ENCODE assay signal across 26 mouse cellular contexts in the genomic region with DNA sequence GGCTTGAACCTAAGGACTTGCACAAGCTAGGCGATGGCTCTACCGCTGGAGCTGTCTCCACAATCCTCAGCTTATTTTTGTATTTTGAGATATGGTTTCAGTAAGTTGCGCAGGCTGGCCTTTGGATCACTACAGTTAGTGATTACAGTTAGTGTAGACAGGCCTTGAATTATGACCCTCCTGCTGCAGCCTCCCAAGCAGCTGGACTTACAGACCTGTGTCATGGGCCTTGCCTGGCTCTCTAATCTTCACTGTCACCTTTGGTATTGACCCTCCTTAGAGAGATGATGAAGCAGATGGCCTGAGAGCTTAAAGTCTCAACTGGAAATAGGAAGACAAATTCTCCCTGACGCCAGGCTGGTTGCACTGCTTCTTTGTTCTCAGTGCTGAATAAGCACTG. TPM values are rescaled to one million over a fixed set of nuclear protein-coding genes. Genes with fewer than 3 reads are reported as not detected.
DNase-seq lines count a peak whose midpoint lies in the region; TF ChIP-seq lines count a peak whose summit lies in the region.
"Had no signal": no experiment of that assay in that cellular context is flagged by ENCODE, and none has a peak within 500 bp of the region (broad histone marks: within the 10 kb centered on the region; RNA-seq: fewer than 3 reads in every experiment).

No protein-coding gene starts in this region.

- no peaks in the 10 kb centered on the region for H3K27me3 ChIP-seq in small intestine, adult 2 months (ENCODE audit: control insufficient read depth, insufficient read depth, low read length)
- H3K27me3 ChIP-seq: CH12.LX; embryonic facial prominence, embryonic 15.5 days; heart, embryonic 13.5 days; hindbrain, embryonic 15.5 days; Patski had no signal

- TF ChIP-seq CTCF in small intestine, adult 2 months (IDR thresholded peaks at IDR 0.05; ENCODE audit: extremely low read depth, insufficient read length, insufficient replicate concordance, low read depth, low read length): no peak

- H3K4me1 ChIP-seq in small intestine, adult 2 months (ENCODE audit: control insufficient read depth, insufficient read depth, insufficient read length, low read length): peaks cover 17% of the 10 kb centered on the region
- H3K4me1 ChIP-seq: embryonic facial prominence, embryonic 12.5 days; embryonic facial prominence, embryonic 15.5 days; heart, embryonic 10.5 days; heart, embryonic 13.5 days; hindbrain, embryonic 12.5 days; hindbrain, embryonic 15.5 days had no signal

- H3K4me3 ChIP-seq in small intestine, adult 2 months (ENCODE audit: low read depth, low read length): no peak overlapping the region
- H3K4me3 ChIP-seq: embryonic facial prominence, embryonic 12.5 days; embryonic facial prominence, embryonic 15.5 days; gastrocnemius, adult 2 months; heart, embryonic 10.5 days; heart, embryonic 13.5 days; hindbrain, embryonic 12.5 days; hindbrain, embryonic 15.5 days had no signal

- no peak for TF ChIP-seq POLR2A in small intestine, adult 2 months (IDR thresholded peaks at IDR 0.05; ENCODE audit: low read depth, low read length)

- peaks cover 15% of the 10 kb centered on the region for H3K36me3 ChIP-seq in small intestine, adult 2 months (ENCODE audit: control insufficient read depth, insufficient read depth, low read length)
- H3K36me3 ChIP-seq: embryonic facial prominence, embryonic 12.5 days; embryonic facial prominence, embryonic 15.5 days; G1E; hindbrain, embryonic 12.5 days; hindbrain, embryonic 15.5 days had no signal

- H3K27ac ChIP-seq in small intestine, adult 2 months (ENCODE audit: insufficient read depth, low read depth, low read length): peak overlapping the region; percentile 60; the same call in 1 of the 2 replicates
- H3K27ac ChIP-seq: embryonic facial prominence, embryonic 12.5 days; embryonic facial prominence, embryonic 15.5 days; gastrocnemius, adult 2 months; heart, embryonic 10.5 days; heart, embryonic 13.5 days; hindbrain, embryonic 12.5 days; hindbrain, embryonic 15.5 days had no signal

- WGBS in small intestine, adult 2 months: 53% methylated on average over 4 of the region's 4 CpGs

- DNase-seq in heart, adult 11 months: peak; percentile 43
- DNase-seq in heart, adult 9 months (ENCODE audit: low spot score in 2 of 2): no peak
- DNase-seq in retina, postnatal 1 day: peak; percentile 44
- DNase-seq in retina, embryonic 14.5 days (ENCODE audit: low spot score): no peak
- DNase-seq in c-Kit-positive CD71-positive TER-119-positive erythroid progenitor cells, embryonic 14.5 days (ENCODE audit: low spot score): no peak
- DNase-seq: adrenal gland, postnatal 10 days; adrenal gland, postnatal 36 days; cerebellum, adult 11 months; cerebellum, adult 2 months; cerebellum, adult 9-11 months; cerebellum, postnatal 25 days; forebrain, postnatal 0 days; gastrocnemius, adult 2 months; gastrocnemius, postnatal 14 days; heart, adult 18-20 months; heart, postnatal 14 days had no signal

RNA-seq across cellular contexts. Expression of gene Gpat3, which starts 8.4 kb away (rescaled TPM):
- polyA plus RNA-seq in small intestine, adult 2 months (2012; rRNA removed): 10.9 and 28.4 TPM in 2 replicates
- polyA plus RNA-seq: G1E had no signal

RNA-seq across cellular contexts. Expression of gene Abraxas1, which starts 33.2 kb away (rescaled TPM):
- 0.63 and 0.95 TPM in 2 replicates for polyA plus RNA-seq in small intestine, adult 2 months (2012; rRNA removed)

RNA-seq across cellular contexts. Expression of gene Mrps18c, which starts 55.5 kb away (rescaled TPM):
- polyA plus RNA-seq in small intestine, adult 2 months (2012; rRNA removed): 1.8 and 3.4 TPM in 2 replicates

RNA-seq across cellular contexts. Expression of gene Helq, which starts 55.6 kb away (rescaled TPM):
- polyA plus RNA-seq in small intestine, adult 2 months (2012; rRNA removed): 2.5 and 4.8 TPM in 2 replicates

Comparison
In these comparisons a context has a peak if more than half of its experiments do, and no peak if none do; other contexts are left out.
1. DNase-seq: peak in heart, adult 11 months (single experiment) and retina, postnatal 1 day (single experiment); none in heart, adult 9 months (0 of 2), retina, embryonic 14.5 days (single experiment) and c-Kit-positive CD71-positive TER-119-positive erythroid progenitor cells, embryonic 14.5 days (single experiment).